Mouse (Mus musculus) left cerebral cortex, postnatal 36 days (tissue): Measurements from ENCODE around the gene Tex35. TPM values are rescaled to one million over a fixed set of nuclear protein-coding genes. Genes with fewer than 3 reads are reported as not detected.
A peak's percentile ranks its signal among the peaks of the same experiment; 100 is the strongest.

Source experiments
- DNase-seq, 2 experiments: peaks; one replicate each; pipeline ENCODE4 v3.0.0; 2021 to 2022; ENCODE audit warnings: low spot score in 2 of 2, mixed read lengths in 1 of 2
- intact Hi-C: fragments of 180-260 bp; cut with DNase I; formaldehyde crosslinking; loops from one replicate; pipeline ENCODE4 v1.15.1; 2025
- total RNA-seq, 2 experiments: library from RNA; stranded (reverse); gene quantifications; 2 replicates each; pipeline ENCODE4 v1.2.3; 2021

Tex35 gene
- not detected for total RNA-seq

- intact Hi-C loops, result no loop called here
- no peak for DNase-seq
These were observed at the start of gene Tex35 for GRCm38 (mm10) chr1:157108580-157108979. Tex35 (minus strand) TSS chr1:157108680.

- intact Hi-C loops, result no loop called here
- no peak for DNase-seq
These were observed 45.3 kb upstream of the Tex35 start for GRCm38 (mm10) chr1:157153781-157154180.

GRCm38 (mm10) chr1:157150107-157150506 is 41.6 kb upstream of the Tex35 start:
- intact Hi-C loops, result no loop called here
- DNase-seq, result no peak

GRCm38 (mm10) chr1:157144621-157145020 is 36.1 kb upstream of the Tex35 start:
- DNase-seq, result no peak
- intact Hi-C loops, result loop anchor here (10.0 kb wide), 1 partner anchor 140 kb away; no protein-coding TSS in a partner anchor

- intact Hi-C loops, result loop anchor here (10.0 kb wide), 1 partner anchor 141 kb away; no protein-coding TSS in a partner anchor
- DNase-seq, result no peak
These were observed 34.9 kb upstream of the Tex35 start for GRCm38 (mm10) chr1:157143326-157143932.

- DNase-seq, result no peak
- intact Hi-C loops, result loop anchor here (10.0 kb wide), 1 partner anchor 144 kb away; no protein-coding TSS in a partner anchor
These were observed 32.5 kb upstream of the Tex35 start for GRCm38 (mm10) chr1:157141014-157141413.

GRCm38 (mm10) chr1:157137854-157138241 is 29.4 kb upstream of the Tex35 start:
- DNase-seq, result no peak
- intact Hi-C loops, result no loop called here

GRCm38 (mm10) chr1:157137132-157137853 is 28.8 kb upstream of the Tex35 start:
- no peak for DNase-seq
- intact Hi-C loops, result no loop called here

- intact Hi-C loops, result no loop called here
These were observed 19.7 kb upstream of the Tex35 start for GRCm38 (mm10) chr1:157128219-157128618.

GRCm38 (mm10) chr1:157123836-157124235 is 15.4 kb upstream of the Tex35 start:
- DNase-seq, result no peak
- intact Hi-C loops, result no loop called here

More at GRCm38 (mm10) chr1:157128219-157128618, 19.7 kb upstream of the Tex35 start:
- no peak for DNase-seq

GRCm38 (mm10) chr1:157119168-157119567 is 10.7 kb upstream of the Tex35 start:
- DNase-seq, result no peak
- intact Hi-C loops, result no loop called here

GRCm38 (mm10) chr1:157117440-157117839 is 9.0 kb upstream of the Tex35 start:
- intact Hi-C loops, result no loop called here
- DNase-seq, result no peak

- peak in 1 of 2 experiments; percentile 14 for DNase-seq
- intact Hi-C loops, result no loop called here
These were observed 6.0 kb upstream of the Tex35 start for GRCm38 (mm10) chr1:157114492-157114891.

GRCm38 (mm10) chr1:157110287-157110835 is 1.9 kb upstream of the Tex35 start:
- no peak for DNase-seq
- intact Hi-C loops, result no loop called here

- intact Hi-C loops, result no loop called here
- no peak for DNase-seq
These were observed 7.2 kb downstream of the Tex35 start for GRCm38 (mm10) chr1:157101122-157101865.

- intact Hi-C loops, result no loop called here
- no peak for DNase-seq
These were observed 12.9 kb downstream of the Tex35 start for GRCm38 (mm10) chr1:157095534-157095933.

GRCm38 (mm10) chr1:157092622-157093021 is 15.9 kb downstream of the Tex35 start:
- intact Hi-C loops, result no loop called here
- no peak for DNase-seq

GRCm38 (mm10) chr1:157092140-157092539 is 16.3 kb downstream of the Tex35 start:
- intact Hi-C loops, result no loop called here
- no peak for DNase-seq

GRCm38 (mm10) chr1:157090835-157091234 is 17.6 kb downstream of the Tex35 start:
- DNase-seq, result no peak
- intact Hi-C loops, result no loop called here
